Comparison of ENCODE assay signal across 13 mouse cellular contexts in the genomic region with DNA sequence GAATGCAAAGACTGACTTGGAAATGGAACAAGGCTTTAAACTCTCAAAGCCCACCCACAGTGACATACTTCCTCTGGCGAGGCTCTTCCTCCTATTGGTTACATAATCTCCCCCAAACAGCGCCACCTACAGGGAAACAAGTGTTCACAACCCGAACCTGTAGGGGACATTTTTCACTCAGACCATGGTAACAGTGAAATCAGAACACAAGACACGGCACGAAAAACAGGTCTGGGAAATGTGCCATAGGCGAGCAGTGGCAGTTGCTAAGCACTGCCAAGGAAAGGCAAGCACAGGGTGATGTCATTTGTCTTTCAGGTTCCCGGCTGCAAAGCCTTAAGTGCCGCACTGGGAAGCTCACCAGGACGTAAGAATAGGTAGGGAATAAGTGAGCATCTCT.
DNase-seq lines count a peak whose midpoint lies in the region; ATAC-seq and TF ChIP-seq lines count a peak whose summit lies in the region.
"Had no signal": no experiment of that assay in that cellular context is flagged by ENCODE, and none has a peak within 500 bp of the region (broad histone marks: within the 10 kb centered on the region; RNA-seq: fewer than 3 reads in every experiment).

No protein-coding gene starts in this region.

- no peak overlapping the region for H3K4me3 ChIP-seq in heart, adult 2 months
- H3K4me3 ChIP-seq in lung, embryonic 14.5 days (ENCODE audit: low read depth, low read length), result no peak overlapping the region
- H3K4me3 ChIP-seq: hindbrain, embryonic 15.5 days; limb, embryonic 15.5 days had no signal

- TF ChIP-seq POLR2A in heart, adult 2 months (IDR thresholded peaks at IDR 0.05; ENCODE audit: insufficient read depth, low read depth, low read length), result no peak

- peaks cover 19% of the 10 kb centered on the region for H3K36me3 ChIP-seq in heart, adult 2 months (ENCODE audit: control insufficient read depth, insufficient read depth, low read length)
- no peaks in the 10 kb centered on the region for H3K36me3 ChIP-seq in lung, embryonic 14.5 days (ENCODE audit: insufficient read depth)
- H3K36me3 ChIP-seq: G1E; hindbrain, embryonic 15.5 days; limb, embryonic 15.5 days had no signal

- ATAC-seq in lung, embryonic 14.5 days (ENCODE audit: insufficient read depth), result no peak

- 63% methylated on average over 9 of the region's 9 CpGs for WGBS in heart, adult 2 months
- 83% methylated on average over 9 of the region's 9 CpGs for WGBS in lung, embryonic 14.5 days

- TF ChIP-seq EP300 in heart, adult 2 months (IDR thresholded peaks at IDR 0.05; ENCODE audit: insufficient read depth, low read depth, low read length), result no peak

- no peak overlapping the region for H3K9ac ChIP-seq in heart, adult 2 months (ENCODE audit: low read depth, low read length)
- H3K9ac ChIP-seq in lung, embryonic 14.5 days, result no peak overlapping the region
- H3K9ac ChIP-seq: hindbrain, embryonic 15.5 days; limb, embryonic 15.5 days had no signal

- intact Hi-C loops in heart, adult 2 months (cut with DNase I), result no loop called here
- intact Hi-C loops in heart, postnatal 36 days (cut with DNase I), result no loop called here

- no peak overlapping the region for H3K27ac ChIP-seq in heart, adult 2 months
- H3K27ac ChIP-seq in lung, embryonic 14.5 days (ENCODE audit: low read depth), result no peak overlapping the region
- H3K27ac ChIP-seq: hindbrain, embryonic 15.5 days; limb, embryonic 15.5 days had no signal

- H3K27me3 ChIP-seq in heart, adult 2 months (ENCODE audit: control insufficient read depth, insufficient read depth, low read length), result no peaks in the 10 kb centered on the region
- no peaks in the 10 kb centered on the region for H3K27me3 ChIP-seq in lung, embryonic 14.5 days (ENCODE audit: insufficient read depth, low read length)
- H3K27me3 ChIP-seq: hindbrain, embryonic 15.5 days; limb, embryonic 15.5 days had no signal

- peaks cover 15% of the 10 kb centered on the region for H3K4me1 ChIP-seq in heart, adult 2 months (ENCODE audit: control insufficient read depth, insufficient read depth, low read length)
- H3K4me1 ChIP-seq in lung, embryonic 14.5 days (ENCODE audit: insufficient read depth), result peaks cover 19% of the 10 kb centered on the region

- H3K9me3 ChIP-seq in lung, embryonic 14.5 days (ENCODE audit: low read depth, low read length), result no peaks in the 10 kb centered on the region
- H3K9me3 ChIP-seq: hindbrain, embryonic 15.5 days; limb, embryonic 15.5 days had no signal

- peak; percentile 47 for TF ChIP-seq CTCF in heart, adult 2 months (IDR thresholded peaks at IDR 0.05)
- TF ChIP-seq CTCF in lung, embryonic 14.5 days (IDR thresholded peaks at IDR 0.05; ENCODE audit: low read depth), result peak; percentile 39

- no peak overlapping the region for H3K4me2 ChIP-seq in lung, embryonic 14.5 days
- H3K4me2 ChIP-seq: hindbrain, embryonic 15.5 days; limb, embryonic 15.5 days had no signal

- H3K79me2 ChIP-seq in heart, adult 2 months (replicated peaks; ENCODE audit: control insufficient read depth, insufficient read depth, low read length), result no peaks in the 10 kb centered on the region; the same call in 1 of the 2 replicates

- DNase-seq in heart, adult 2 months, result peak in 1 of 2 experiments; percentile 38
- DNase-seq in heart, postnatal 36 days, result no peak
- no peak for DNase-seq in lung, embryonic 14.5 days
- no peak for DNase-seq in lung, postnatal 25 days (ENCODE audit: low spot score)
- DNase-seq in brain, adult 2 months (ENCODE audit: low read depth, low spot score), result peak; percentile 38
- peak; percentile 19 to 32 for DNase-seq in layer of hippocampus, postnatal 36 days
- DNase-seq in yolk sac, embryonic 10.5 days (ENCODE audit: low spot score), result no peak
- DNase-seq: adrenal gland, postnatal 36 days; gastrocnemius, postnatal 25 days; kidney, postnatal 4 days had no signal

Comparison
In these comparisons a context has a peak if more than half of its experiments do, and no peak if none do; other contexts are left out.
1. DNase-seq: peak in brain, adult 2 months (single experiment) and layer of hippocampus, postnatal 36 days (2 of 2); none in heart, postnatal 36 days (0 of 2), lung, embryonic 14.5 days (single experiment), lung, postnatal 25 days (single experiment) and yolk sac, embryonic 10.5 days (single experiment).